In the genomic region with DNA sequence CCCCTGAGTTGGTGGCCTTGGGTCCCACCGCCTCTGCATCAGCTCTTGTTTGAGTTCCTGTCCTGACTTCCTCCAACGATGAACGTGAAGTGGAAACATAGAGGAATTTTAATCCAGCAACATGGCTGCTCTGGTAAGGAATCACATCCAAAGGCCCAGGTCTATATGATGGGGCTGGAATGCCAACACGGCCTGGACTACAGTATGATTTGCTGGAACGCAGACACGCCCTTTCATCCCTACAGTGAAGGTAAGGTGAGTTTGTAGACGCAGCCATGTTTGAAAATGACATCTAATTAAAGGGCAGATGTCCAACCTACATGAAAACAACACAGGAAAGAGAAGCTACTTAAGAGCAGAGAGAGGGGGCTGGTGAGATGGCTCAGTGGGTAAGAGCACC, we compare ENCODE assay signal across 11 mouse cellular contexts. TPM values are rescaled to one million over a fixed set of nuclear protein-coding genes. Genes with fewer than 3 reads are reported as not detected.
A peak's percentile ranks its signal among the peaks of the same experiment; 100 is the strongest.
DNase-seq lines count a peak whose midpoint lies in the region; ATAC-seq and TF ChIP-seq lines count a peak whose summit lies in the region.
"Had no signal": no experiment of that assay in that cellular context is flagged by ENCODE, and none has a peak within 500 bp of the region (broad histone marks: within the 10 kb centered on the region; RNA-seq: fewer than 3 reads in every experiment).

No protein-coding gene starts in this region.

- TF ChIP-seq CTCF in stomach, postnatal 0 days (IDR thresholded peaks at IDR 0.05; ENCODE audit: low read depth), result no peak

- WGBS in heart, embryonic 13.5 days, result 87% methylated on average over 7 of the region's 7 CpGs
- 74% methylated on average over 7 of the region's 7 CpGs for WGBS in stomach, embryonic 15.5 days
- 81% methylated on average over 7 of the region's 7 CpGs for WGBS in stomach, postnatal 0 days
- 85% methylated on average over 7 of the region's 7 CpGs for WGBS in forebrain, embryonic 16.5 days
- WGBS in neural tube, embryonic 15.5 days, result 89% methylated on average over 7 of the region's 7 CpGs

- peaks cover 27% of the 10 kb centered on the region for H3K4me1 ChIP-seq in heart, embryonic 13.5 days
- H3K4me1 ChIP-seq in stomach, embryonic 15.5 days, result peaks cover 13% of the 10 kb centered on the region
- H3K4me1 ChIP-seq in stomach, postnatal 0 days (replicated peaks; ENCODE audit: control insufficient read depth, insufficient read depth), result no peaks in the 10 kb centered on the region; the same call in 1 of the 2 replicates
- H3K4me1 ChIP-seq in forebrain, embryonic 16.5 days (replicated peaks; ENCODE audit: control insufficient read depth, insufficient read depth, low read length), result peaks cover 24% of the 10 kb centered on the region
- H3K4me1 ChIP-seq in neural tube, embryonic 15.5 days, result peaks cover 41% of the 10 kb centered on the region

- H3K4me3 ChIP-seq in heart, embryonic 13.5 days, result no peak overlapping the region
- no peak overlapping the region for H3K4me3 ChIP-seq in stomach, embryonic 15.5 days (replicated peaks)
- H3K4me3 ChIP-seq in stomach, postnatal 0 days (ENCODE audit: low read depth, low read length), result no peak overlapping the region
- H3K4me3 ChIP-seq in forebrain, embryonic 16.5 days (replicated peaks; ENCODE audit: low read length), result no peak overlapping the region
- peak overlapping the region; percentile 88; the same call in 1 of the 2 replicates for H3K4me3 ChIP-seq in neural tube, embryonic 15.5 days (replicated peaks)

- no peak for TF ChIP-seq EP300 in stomach, postnatal 0 days (optimal IDR thresholded peaks at IDR 0.05)

- no peak for ATAC-seq in heart, embryonic 13.5 days (ENCODE audit: extremely low read depth, insufficient number of reproducible peaks, low FRiP score, low TSS enrichment)
- no peak for ATAC-seq in stomach, embryonic 15.5 days (ENCODE audit: insufficient read depth, low FRiP score, low read depth)
- no peak for ATAC-seq in stomach, postnatal 0 days (ENCODE audit: low FRiP score, low TSS enrichment)
- no peak for ATAC-seq in forebrain, embryonic 16.5 days
- no peak for ATAC-seq in neural tube, embryonic 15.5 days (ENCODE audit: low FRiP score)
- ATAC-seq: CD4-positive, CD25-positive, alpha-beta regulatory T cell, adult 4 months; intestine, embryonic 16.5 days; liver, embryonic 12.5 days had no signal

- H3K27ac ChIP-seq in heart, embryonic 13.5 days (replicated peaks), result no peak overlapping the region
- no peak overlapping the region for H3K27ac ChIP-seq in stomach, embryonic 15.5 days
- H3K27ac ChIP-seq in stomach, postnatal 0 days (replicated peaks), result no peak overlapping the region
- no peak overlapping the region for H3K27ac ChIP-seq in forebrain, embryonic 16.5 days (ENCODE audit: low read length)
- no peak overlapping the region for H3K27ac ChIP-seq in neural tube, embryonic 15.5 days (replicated peaks)
- H3K27ac ChIP-seq: liver, embryonic 12.5 days had no signal

- no peak for DNase-seq in heart, postnatal 25 days (ENCODE audit: low spot score)
- DNase-seq in stomach, postnatal 0 days (ENCODE audit: low spot score), result no peak
- no peak for DNase-seq in adrenal gland, adult 8-10 months
- no peak for DNase-seq in kidney, adult 18-20 months

- intact Hi-C loops in heart, postnatal 25 days (cut with DNase I), result loop anchor here (1.0 to 2.0 kb wide), 2 partner anchors 17 to 50 kb away; a partner anchor contains a TSS

- no peaks in the 10 kb centered on the region for H3K27me3 ChIP-seq in heart, embryonic 13.5 days (replicated peaks)
- no peaks in the 10 kb centered on the region for H3K27me3 ChIP-seq in stomach, embryonic 15.5 days (replicated peaks)
- H3K27me3 ChIP-seq in stomach, postnatal 0 days (ENCODE audit: control insufficient read depth, insufficient read depth, low read length), result no peaks in the 10 kb centered on the region
- no peaks in the 10 kb centered on the region for H3K27me3 ChIP-seq in forebrain, embryonic 16.5 days (replicated peaks; ENCODE audit: control insufficient read depth, insufficient read depth, low read length)
- H3K27me3 ChIP-seq in neural tube, embryonic 15.5 days (replicated peaks), result no peaks in the 10 kb centered on the region
- H3K27me3 ChIP-seq: liver, embryonic 12.5 days had no signal

- peaks cover 36% of the 10 kb centered on the region for H3K36me3 ChIP-seq in heart, embryonic 13.5 days
- H3K36me3 ChIP-seq in stomach, embryonic 15.5 days, result peaks cover 17% of the 10 kb centered on the region
- H3K36me3 ChIP-seq in stomach, postnatal 0 days (ENCODE audit: control insufficient read depth, insufficient read depth, low read length), result no peaks in the 10 kb centered on the region; the same call in none of the 2 replicates
- peaks cover 8% of the 10 kb centered on the region; the same call in 1 of the 2 replicates for H3K36me3 ChIP-seq in forebrain, embryonic 16.5 days (ENCODE audit: control insufficient read depth, insufficient read depth)
- H3K36me3 ChIP-seq in neural tube, embryonic 15.5 days, result peaks cover 29% of the 10 kb centered on the region

- H3K9me3 ChIP-seq in heart, embryonic 13.5 days, result no peaks in the 10 kb centered on the region
- H3K9me3 ChIP-seq in stomach, embryonic 15.5 days, result no peaks in the 10 kb centered on the region
- no peaks in the 10 kb centered on the region for H3K9me3 ChIP-seq in stomach, postnatal 0 days (ENCODE audit: control insufficient read depth, low read length)
- H3K9me3 ChIP-seq in forebrain, embryonic 16.5 days (ENCODE audit: control insufficient read depth, low read length), result no peaks in the 10 kb centered on the region
- H3K9me3 ChIP-seq in neural tube, embryonic 15.5 days (replicated peaks), result no peaks in the 10 kb centered on the region
- H3K9me3 ChIP-seq: liver, embryonic 12.5 days had no signal

- H3K9ac ChIP-seq in heart, embryonic 13.5 days, result peak overlapping the region; percentile 59; the same call in 1 of the 2 replicates
- no peak overlapping the region for H3K9ac ChIP-seq in stomach, embryonic 15.5 days
- H3K9ac ChIP-seq in stomach, postnatal 0 days (ENCODE audit: low read length), result no peak overlapping the region
- no peak overlapping the region for H3K9ac ChIP-seq in forebrain, embryonic 16.5 days (replicated peaks; ENCODE audit: low read depth, low read length)
- H3K9ac ChIP-seq in neural tube, embryonic 15.5 days (replicated peaks), result no peak overlapping the region

- no peak overlapping the region; the same call in 1 of the 2 replicates for H3K4me2 ChIP-seq in heart, embryonic 13.5 days
- 0 out of 2 replicates have a peak overlapping the region, but pooled peaks have one; percentile 2 for H3K4me2 ChIP-seq in stomach, embryonic 15.5 days
- H3K4me2 ChIP-seq in stomach, postnatal 0 days (replicated peaks; ENCODE audit: low read depth), result no peak overlapping the region
- peak overlapping the region; percentile 16; the same call in 1 of the 2 replicates for H3K4me2 ChIP-seq in forebrain, embryonic 16.5 days (ENCODE audit: low read length)
- H3K4me2 ChIP-seq in neural tube, embryonic 15.5 days, result peak overlapping the region; percentile 95

RNA-seq across cellular contexts. Expression of a gene that starts 1.4 kb away (rescaled TPM):
- polyA plus RNA-seq in heart, embryonic 13.5 days (2015; fragmentation: Nextera tagmentation; extraction: Ambion mirVana), result 109 and 124 TPM in 2 replicates
- 10 to 100 TPM; 43.0 to 49.7 TPM for total RNA-seq in heart, postnatal 25 days (2021)
- 105 and 114 TPM in 2 replicates for polyA plus RNA-seq in stomach, embryonic 15.5 days (2015; fragmentation: Nextera tagmentation; extraction: Ambion mirVana)
- 92.3 and 93.4 TPM in 2 replicates for polyA plus RNA-seq in stomach, postnatal 0 days (2015; fragmentation: Nextera tagmentation; extraction: Ambion mirVana)
- polyA plus RNA-seq in forebrain, embryonic 16.5 days (2015; fragmentation: Nextera tagmentation; extraction: Ambion mirVana), result 124 and 132 TPM in 2 replicates
- polyA plus RNA-seq in neural tube, embryonic 15.5 days (2015; fragmentation: Nextera tagmentation; extraction: Ambion mirVana), result 131 and 154 TPM in 2 replicates
- total RNA-seq in adrenal gland, adult 8-10 months (2022), result 100 to 1,000 TPM in 1 of 4 experiments, 10 to 100 TPM in 3; 78.0 to 116 (median 95.6) TPM

RNA-seq across cellular contexts. Expression of a gene that starts 1.8 kb away (rescaled TPM):
- 6.9 and 7.1 TPM in 2 replicates for polyA plus RNA-seq in heart, embryonic 13.5 days (2015; fragmentation: Nextera tagmentation; extraction: Ambion mirVana)
- 1 to 10 TPM; 4.3 to 4.5 TPM for total RNA-seq in heart, postnatal 25 days (2021)
- 7.9 and 9.6 TPM in 2 replicates for polyA plus RNA-seq in stomach, embryonic 15.5 days (2015; fragmentation: Nextera tagmentation; extraction: Ambion mirVana)
- polyA plus RNA-seq in stomach, postnatal 0 days (2015; fragmentation: Nextera tagmentation; extraction: Ambion mirVana), result 6.1 and 6.2 TPM in 2 replicates
- polyA plus RNA-seq in forebrain, embryonic 16.5 days (2015; fragmentation: Nextera tagmentation; extraction: Ambion mirVana), result 14.4 and 20.3 TPM in 2 replicates
- polyA plus RNA-seq in neural tube, embryonic 15.5 days (2015; fragmentation: Nextera tagmentation; extraction: Ambion mirVana), result 13.9 and 18.2 TPM in 2 replicates
- 10 to 100 TPM; 14.7 to 21.1 (median 18.2) TPM for total RNA-seq in adrenal gland, adult 8-10 months (2022)

RNA-seq across cellular contexts. Expression of a gene that starts 13.8 kb away (rescaled TPM):
- 11.8 and 16.6 TPM in 2 replicates for polyA plus RNA-seq in heart, embryonic 13.5 days (2015; fragmentation: Nextera tagmentation; extraction: Ambion mirVana)
- total RNA-seq in heart, postnatal 25 days (2021), result 10 to 100 TPM; 10.6 to 10.8 TPM
- polyA plus RNA-seq in stomach, embryonic 15.5 days (2015; fragmentation: Nextera tagmentation; extraction: Ambion mirVana), result 50.1 and 51.9 TPM in 2 replicates
- 15.7 and 16.9 TPM in 2 replicates for polyA plus RNA-seq in stomach, postnatal 0 days (2015; fragmentation: Nextera tagmentation; extraction: Ambion mirVana)
- 109 and 119 TPM in 2 replicates for polyA plus RNA-seq in forebrain, embryonic 16.5 days (2015; fragmentation: Nextera tagmentation; extraction: Ambion mirVana)
- polyA plus RNA-seq in neural tube, embryonic 15.5 days (2015; fragmentation: Nextera tagmentation; extraction: Ambion mirVana), result 120 and 192 TPM in 2 replicates
- 10 to 100 TPM; 21.0 to 28.2 (median 25.0) TPM for total RNA-seq in adrenal gland, adult 8-10 months (2022)

RNA-seq across cellular contexts. Expression of a gene that starts 17.5 kb away (rescaled TPM):
- polyA plus RNA-seq in heart, embryonic 13.5 days (2015; fragmentation: Nextera tagmentation; extraction: Ambion mirVana), result 5.8 and 6.2 TPM in 2 replicates
- total RNA-seq in heart, postnatal 25 days (2021), result 10 to 100 TPM; 28.5 to 32.3 TPM
- 7.1 and 9.7 TPM in 2 replicates for polyA plus RNA-seq in stomach, embryonic 15.5 days (2015; fragmentation: Nextera tagmentation; extraction: Ambion mirVana)
- 10.9 and 12.4 TPM in 2 replicates for polyA plus RNA-seq in stomach, postnatal 0 days (2015; fragmentation: Nextera tagmentation; extraction: Ambion mirVana)
- polyA plus RNA-seq in forebrain, embryonic 16.5 days (2015; fragmentation: Nextera tagmentation; extraction: Ambion mirVana), result 4.3 and 5.9 TPM in 2 replicates
- polyA plus RNA-seq in neural tube, embryonic 15.5 days (2015; fragmentation: Nextera tagmentation; extraction: Ambion mirVana), result 3.4 and 5.1 TPM in 2 replicates
- total RNA-seq in adrenal gland, adult 8-10 months (2022), result 10 to 100 TPM; 33.4 to 42.0 (median 40.2) TPM

RNA-seq across cellular contexts. Expression of a gene that starts 44.7 kb away (rescaled TPM):
- 27.7 and 28.8 TPM in 2 replicates for polyA plus RNA-seq in heart, embryonic 13.5 days (2015; fragmentation: Nextera tagmentation; extraction: Ambion mirVana)
- 10 to 100 TPM; 25.9 to 27.2 TPM for total RNA-seq in heart, postnatal 25 days (2021)
- polyA plus RNA-seq in stomach, embryonic 15.5 days (2015; fragmentation: Nextera tagmentation; extraction: Ambion mirVana), result 43.5 and 53.8 TPM in 2 replicates
- polyA plus RNA-seq in stomach, postnatal 0 days (2015; fragmentation: Nextera tagmentation; extraction: Ambion mirVana), result 28.6 and 28.9 TPM in 2 replicates
- polyA plus RNA-seq in forebrain, embryonic 16.5 days (2015; fragmentation: Nextera tagmentation; extraction: Ambion mirVana), result 55.8 and 57.5 TPM in 2 replicates
- 53.2 and 64.5 TPM in 2 replicates for polyA plus RNA-seq in neural tube, embryonic 15.5 days (2015; fragmentation: Nextera tagmentation; extraction: Ambion mirVana)
- total RNA-seq in adrenal gland, adult 8-10 months (2022), result 10 to 100 TPM; 30.5 to 44.4 (median 38.2) TPM

Comparison
In these comparisons a context has a peak if more than half of its experiments do, and no peak if none do; other contexts are left out.
1. H3K4me2 ChIP-seq: peak in stomach, embryonic 15.5 days (single experiment), forebrain, embryonic 16.5 days (single experiment) and neural tube, embryonic 15.5 days (single experiment); none in heart, embryonic 13.5 days (single experiment) and stomach, postnatal 0 days (single experiment).